Mouse (Mus musculus): ENCODE results near the gene Crk. TPM values are rescaled to one million over a fixed set of nuclear protein-coding genes. Genes with fewer than 3 reads are reported as not detected.

The Crk gene
- polyA plus RNA-seq, 1 experiment from 2014 or later: 35.0 TPM

GRCm38 (mm10) chr11:75740204-75740603 is 61.1 kb downstream of the Crk start:
- Histone ChIP-seq H3K27ac (ENCODE audit: low read depth) (no peak overlapping the region), H3K36me3 (replicated peaks; ENCODE audit: insufficient read depth, low read length) (peaks cover 7% of the 10 kb centered on the region; the same call in 1 of the 2 replicates), H3K9ac (replicated peaks) (no peak overlapping the region), H3K4me1 (ENCODE audit: insufficient read depth) (peaks cover 39% of the 10 kb centered on the region), H3K4me2 (ENCODE audit: low read depth, low read length) (no peak overlapping the region; the same call in 1 of the 2 replicates), H3K9me3 (ENCODE audit: low read length) (no peaks in the 10 kb centered on the region), H3K27me3 (ENCODE audit: insufficient read depth, low read length) (no peaks in the 10 kb centered on the region), H3K4me3 (ENCODE audit: low read depth, low read length) (no peak overlapping the region)
- 63% methylated on average over 3 of the region's 3 CpGs for WGBS (ENCODE audit: insufficient replicate concordance)
- ATAC-seq: no peak
- TF ChIP-seq CTCF (IDR thresholded peaks at IDR 0.05; ENCODE audit: low read depth) (no peak), EP300 (IDR thresholded peaks at IDR 0.05; ENCODE audit: low read depth) (no peak)
- DNase-seq: no peak

DNA sequence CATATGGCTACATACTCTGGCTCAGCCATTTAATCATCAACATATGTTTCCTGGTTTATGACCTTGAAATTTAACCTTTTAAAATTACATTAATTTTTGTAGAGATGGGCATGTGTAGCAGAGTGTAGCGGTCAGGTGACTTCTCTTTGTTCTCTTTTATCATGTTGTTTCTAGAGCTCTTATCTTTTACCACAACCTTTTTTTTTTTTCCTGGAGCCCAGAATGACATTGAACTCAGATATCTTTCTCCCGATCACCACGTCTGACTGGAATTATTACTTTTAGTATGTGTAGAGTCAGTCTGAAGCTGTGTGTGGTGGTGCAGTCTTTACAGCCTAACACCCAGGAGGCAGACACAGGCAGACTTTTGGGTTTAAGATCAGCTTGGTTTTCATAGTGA is 62.6 kb downstream of the Crk start:
- no peak overlapping the region for H3K4me3 ChIP-seq (ENCODE audit: low read depth, low read length)
- H3K9me3 ChIP-seq (ENCODE audit: low read length): no peaks in the 10 kb centered on the region
- H3K4me1 ChIP-seq (ENCODE audit: insufficient read depth): peaks cover 37% of the 10 kb centered on the region
- 34% methylated on average over 3 of the region's 3 CpGs for WGBS (ENCODE audit: insufficient replicate concordance)
- TF ChIP-seq EP300 (IDR thresholded peaks at IDR 0.05; ENCODE audit: low read depth): no peak
- TF ChIP-seq CTCF (IDR thresholded peaks at IDR 0.05; ENCODE audit: low read depth): no peak
- no peak overlapping the region for H3K4me2 ChIP-seq (ENCODE audit: low read depth, low read length)
- no peak for DNase-seq
- H3K27ac ChIP-seq (ENCODE audit: low read depth): no peak overlapping the region
- H3K27me3 ChIP-seq (ENCODE audit: insufficient read depth, low read length): no peaks in the 10 kb centered on the region
- no peak overlapping the region for H3K9ac ChIP-seq (replicated peaks)
- peak; percentile 7; the same call in 1 of the 2 replicates for ATAC-seq
- peaks cover 7% of the 10 kb centered on the region; the same call in 1 of the 2 replicates for H3K36me3 ChIP-seq (replicated peaks; ENCODE audit: insufficient read depth, low read length)

DNA sequence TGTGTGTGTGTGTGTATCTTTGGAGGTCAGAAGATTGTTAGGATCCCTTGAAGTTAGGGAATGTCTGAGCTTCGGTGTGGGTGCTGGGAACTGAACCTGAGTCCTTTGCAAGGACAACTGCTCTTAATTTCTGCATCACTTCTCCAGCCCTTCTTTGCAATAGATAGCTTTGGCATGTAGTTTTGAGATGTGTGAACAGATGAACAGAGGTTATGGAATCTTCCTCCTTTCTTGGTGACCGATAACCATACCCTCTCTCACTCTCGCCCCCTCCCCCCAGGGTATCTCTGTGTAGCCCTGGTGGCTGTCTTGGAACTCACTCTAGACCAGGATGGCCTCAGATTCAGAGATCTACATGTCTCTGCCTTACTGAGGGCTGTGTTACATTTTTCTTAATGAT is 65.7 kb downstream of the Crk start:
- H3K36me3 ChIP-seq (replicated peaks; ENCODE audit: insufficient read depth, low read length): peaks cover 3% of the 10 kb centered on the region
- no peak overlapping the region for H3K4me2 ChIP-seq (ENCODE audit: low read depth, low read length)
- H3K4me3 ChIP-seq (ENCODE audit: low read depth, low read length): no peak overlapping the region
- TF ChIP-seq EP300 (IDR thresholded peaks at IDR 0.05; ENCODE audit: low read depth): no peak
- TF ChIP-seq CTCF (IDR thresholded peaks at IDR 0.05; ENCODE audit: low read depth): no peak
- H3K27ac ChIP-seq (ENCODE audit: low read depth): no peak overlapping the region
- no peak overlapping the region for H3K9ac ChIP-seq (replicated peaks)
- no peaks in the 10 kb centered on the region for H3K9me3 ChIP-seq (ENCODE audit: low read length)
- no peaks in the 10 kb centered on the region for H3K27me3 ChIP-seq (ENCODE audit: insufficient read depth, low read length)
- ATAC-seq (no peak), DNase-seq (no peak)
- WGBS (ENCODE audit: insufficient replicate concordance): 83% methylated on average over 3 of the region's 3 CpGs
- H3K4me1 ChIP-seq (ENCODE audit: insufficient read depth): peaks cover 27% of the 10 kb centered on the region

- peaks cover 13% of the 10 kb centered on the region for H3K36me3 ChIP-seq (replicated peaks; ENCODE audit: insufficient read depth, low read length)
- ATAC-seq: no peak
- H3K27ac ChIP-seq (ENCODE audit: low read depth): no peak overlapping the region
- 76% methylated on average over 1 of the region's 1 CpGs for WGBS (ENCODE audit: insufficient replicate concordance)
- H3K9ac ChIP-seq (replicated peaks): no peak overlapping the region
- H3K9me3 ChIP-seq (ENCODE audit: low read length): no peaks in the 10 kb centered on the region
- H3K4me2 ChIP-seq (ENCODE audit: low read depth, low read length): no peak overlapping the region
- DNase-seq: no peak
- H3K27me3 ChIP-seq (ENCODE audit: insufficient read depth, low read length): no peaks in the 10 kb centered on the region
- TF ChIP-seq CTCF (IDR thresholded peaks at IDR 0.05; ENCODE audit: low read depth) (no peak; the same call in 1 of the 2 replicates), EP300 (IDR thresholded peaks at IDR 0.05; ENCODE audit: low read depth) (no peak)
- H3K4me3 ChIP-seq (ENCODE audit: low read depth, low read length): no peak overlapping the region
- peaks cover 13% of the 10 kb centered on the region for H3K4me1 ChIP-seq (ENCODE audit: insufficient read depth)
Measured at GRCm38 (mm10) chr11:75750537-75750936, 71.5 kb downstream of the Crk start.

- WGBS (ENCODE audit: insufficient replicate concordance): 66% methylated on average over 4 of the region's 4 CpGs
- Histone ChIP-seq H3K36me3 (replicated peaks; ENCODE audit: insufficient read depth, low read length) (peaks cover 18% of the 10 kb centered on the region), H3K27ac (ENCODE audit: low read depth) (no peak overlapping the region), H3K9me3 (ENCODE audit: low read length) (no peaks in the 10 kb centered on the region), H3K9ac (replicated peaks) (no peak overlapping the region), H3K4me1 (ENCODE audit: insufficient read depth) (peaks cover 10% of the 10 kb centered on the region), H3K4me3 (ENCODE audit: low read depth, low read length) (no peak overlapping the region), H3K27me3 (ENCODE audit: insufficient read depth, low read length) (no peaks in the 10 kb centered on the region), H3K4me2 (ENCODE audit: low read depth, low read length) (no peak overlapping the region)
- DNase-seq: no peak
- TF ChIP-seq CTCF (IDR thresholded peaks at IDR 0.05; ENCODE audit: low read depth): peak; percentile 40
- TF ChIP-seq EP300 (IDR thresholded peaks at IDR 0.05; ENCODE audit: low read depth): no peak
- no peak for ATAC-seq
Measured at GRCm38 (mm10) chr11:75751082-75751481, 72.0 kb downstream of the Crk start.

Other genes starting within 250 kb of the Crk start
- gene Serpinf2, start 239.7 kb upstream of the Crk start, polyA plus RNA-seq (2015; fragmentation: Nextera tagmentation; extraction: Ambion mirVana): 975 and 1,049 TPM in 2 replicates
- 8.4 and 9.5 TPM in 2 replicates for gene Wdr81, start 224.5 kb upstream of the Crk start, polyA plus RNA-seq (2015; fragmentation: Nextera tagmentation; extraction: Ambion mirVana)
- gene Tlcd2, start 217.5 kb upstream of the Crk start, polyA plus RNA-seq (2015; fragmentation: Nextera tagmentation; extraction: Ambion mirVana): 34.2 and 35.6 TPM in 2 replicates
- gene Prpf8, start 192.4 kb upstream of the Crk start, polyA plus RNA-seq (2015; fragmentation: Nextera tagmentation; extraction: Ambion mirVana): 12.1 and 13.9 TPM in 2 replicates
- gene Rilp, start 169.2 kb upstream of the Crk start, polyA plus RNA-seq (2015; fragmentation: Nextera tagmentation; extraction: Ambion mirVana): 13.2 and 13.4 TPM in 2 replicates
- 3.1 TPM in 2 replicates for gene Scarf1, start 165.7 kb upstream of the Crk start, polyA plus RNA-seq (2015; fragmentation: Nextera tagmentation; extraction: Ambion mirVana)
- 5.9 and 7.2 TPM in 2 replicates for gene Slc43a2, start 147.6 kb upstream of the Crk start, polyA plus RNA-seq (2015; fragmentation: Nextera tagmentation; extraction: Ambion mirVana)
- 30.1 and 36.7 TPM in 2 replicates for gene Pitpna, start 91.2 kb upstream of the Crk start, polyA plus RNA-seq (2015; fragmentation: Nextera tagmentation; extraction: Ambion mirVana)
- 16.7 TPM in 2 replicates for gene Inpp5k, start 48.3 kb upstream of the Crk start, polyA plus RNA-seq (2015; fragmentation: Nextera tagmentation; extraction: Ambion mirVana)
- 19.4 and 22.4 TPM in 2 replicates for gene Myo1c, start 28.8 kb upstream of the Crk start, polyA plus RNA-seq (2015; fragmentation: Nextera tagmentation; extraction: Ambion mirVana)
- 190 and 204 TPM in 2 replicates for gene Ywhae, start 53.6 kb downstream of the Crk start, polyA plus RNA-seq (2015; fragmentation: Nextera tagmentation; extraction: Ambion mirVana)
- gene Doc2b, start 116.8 kb downstream of the Crk start, polyA plus RNA-seq (2015; fragmentation: Nextera tagmentation; extraction: Ambion mirVana): not detected in 2 replicates

All from liver, postnatal 0 days (tissue).